Mouse (Mus musculus) cerebellum, adult 11-12 months (tissue): ENCODE measurements at regions not wholly inside any gene's neighbourhood (a gene's known extent, or its start where the extent isn't known, plus 50 kb on each side); places are given as distances from the start of the nearest gene placed in this dataset.

Experiments
- DNase-seq: peaks from one replicate; pipeline ENCODE4 v3.0.0; 2022

- no peak for DNase-seq
These were observed 60.3 kb upstream of the Ube2e1 start for GRCm38 (mm10) chr14:18391824-18392486.

GRCm38 (mm10) chr14:18389390-18389789 lies 57.7 kb upstream of the Ube2e1 start:
- no peak for DNase-seq

DNA sequence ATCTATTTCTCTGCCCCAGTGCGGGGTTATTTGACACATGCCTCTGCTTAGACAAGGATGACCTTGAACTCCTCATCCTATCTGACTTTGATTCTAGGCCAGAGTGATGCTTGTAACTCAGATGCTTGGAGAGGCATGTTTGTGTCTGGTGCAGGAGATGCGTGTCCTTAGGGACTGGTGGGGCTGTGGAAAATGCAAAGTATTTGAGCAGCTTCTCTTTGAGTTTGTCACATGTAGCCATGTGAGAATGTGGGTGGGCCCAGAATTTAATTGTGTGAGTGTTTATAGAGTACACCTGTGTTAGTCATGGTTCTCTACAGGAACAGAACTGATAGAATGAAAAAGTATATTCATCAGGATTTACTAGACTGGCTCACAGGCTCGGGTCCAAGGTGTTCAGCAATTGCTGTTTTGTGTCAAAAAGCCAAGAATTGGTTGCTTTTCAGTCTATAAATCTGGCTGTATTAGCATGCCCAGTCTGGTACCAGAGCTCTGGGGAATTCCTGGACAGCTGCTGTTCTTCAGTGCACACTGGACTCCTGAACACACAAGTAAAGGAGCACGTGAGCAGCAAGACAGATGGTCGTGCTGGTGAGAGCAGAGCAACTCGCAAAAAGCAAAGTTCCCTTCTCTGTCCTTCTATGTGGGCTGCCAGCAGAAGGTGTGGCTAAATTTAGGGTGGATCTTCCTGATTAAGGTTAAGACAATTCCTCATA lies 54.5 kb upstream of the Ube2e1 start:
- DNase-seq: no peak
